Mouse (Mus musculus) neural tube, embryonic 13.5 days (tissue): ENCODE data around the gene Gabrr2. TPM values are rescaled to one million over a fixed set of nuclear protein-coding genes. Genes with fewer than 3 reads are reported as not detected.

Source experiments
- ATAC-seq: fragments of 200-750 bp; cut with Nextera tagmentation; 2 replicates; pipeline ENCODE4 v1.8.0; 2017; ENCODE audit warnings: low read depth, mild to moderate bottlenecking, moderate TSS enrichment, moderate library complexity
- H3K27ac ChIP-seq: fragments of 300-500 bp; sonication (generic); replicated peaks from 2 replicates; pipeline ENCODE4 v1.5.1; 2015; ENCODE audit warnings: moderate library complexity, mild to moderate bottlenecking, inconsistent platforms
- H3K27me3 ChIP-seq: fragments of 300-500 bp; sonication (generic); 2 replicates; pipeline ENCODE4 v1.6.1; 2015; ENCODE audit warnings: mild to moderate bottlenecking, inconsistent platforms
- H3K36me3 ChIP-seq: fragments of 300-500 bp; sonication (generic); 2 replicates; pipeline ENCODE4 v1.6.1; 2015; ENCODE audit warnings: mild to moderate bottlenecking, inconsistent platforms
- H3K4me1 ChIP-seq: fragments of 300-500 bp; sonication (generic); replicated peaks from 2 replicates; pipeline ENCODE4 v1.6.1; 2015; ENCODE audit warnings: inconsistent platforms
- H3K4me2 ChIP-seq: fragments of 300-500 bp; sonication (generic); 2 replicates; pipeline ENCODE4 v1.6.1; 2015; ENCODE audit warnings: inconsistent platforms, mild to moderate bottlenecking, moderate library complexity
- H3K4me3 ChIP-seq: fragments of 300-500 bp; sonication (generic); 2 replicates; pipeline ENCODE4 v1.5.1; 2015; ENCODE audit warnings: mild to moderate bottlenecking, inconsistent platforms
- H3K9ac ChIP-seq: fragments of 300-500 bp; sonication (generic); 2 replicates; pipeline ENCODE4 v1.6.1; 2015; ENCODE audit warnings: moderate library complexity, mild to moderate bottlenecking, inconsistent platforms
- H3K9me3 ChIP-seq: fragments of 300-500 bp; sonication (generic); 2 replicates; pipeline ENCODE4 v1.6.1; 2016; ENCODE audit warnings: inconsistent platforms
- WGBS: fragments of 180-500 bp; shearing (Covaris S2); methylation state at CpG from one replicate; pipeline ENCODE4 v1.1.7; 2015; 5-methylcytosine and 5-hydroxymethylcytosine counted together
- polyA plus RNA-seq: library from polyadenylated mRNA; unstranded; fragments of >200 nt; fragmentation: Nextera tagmentation; extraction: Ambion mirVana; gene quantifications from 2 replicates; pipeline ENCODE4 v1.2.1, GENCODE M21; 2015

The Gabrr2 gene
- 0.45 and 0.96 TPM in 2 replicates for polyA plus RNA-seq

- Histone ChIP-seq H3K9ac (no peak within 1 kb of the TSS), H3K36me3 (no peaks in the 10 kb centered on the region), H3K4me3 (no peak within 1 kb of the TSS), H3K4me2 (no peak within 1 kb of the TSS), H3K27me3 (no peaks in the 10 kb centered on the region), H3K4me1 (no peaks in the 10 kb centered on the region), H3K9me3 (no peaks in the 10 kb centered on the region), H3K27ac (no peak within 1 kb of the TSS)
- WGBS = 87% methylated on average over 4 of the region's 4 CpGs
- ATAC-seq = no peak
Measured at GRCm38 (mm10) chr4:33062981-33063380, at the start of gene Gabrr2. TSS of gene Gabrr2 (plus strand) at chr4:33062999.

- H3K27me3 ChIP-seq = no peaks in the 10 kb centered on the region
- no peak overlapping the region for H3K4me3 ChIP-seq
- H3K4me2 ChIP-seq = no peak overlapping the region
- peaks cover 36% of the 10 kb centered on the region for H3K36me3 ChIP-seq
- WGBS = 58% methylated on average over 9 of the region's 9 CpGs
- H3K9ac ChIP-seq = no peak overlapping the region
- no peaks in the 10 kb centered on the region for H3K9me3 ChIP-seq
- ATAC-seq = peak; percentile 88
- no peak overlapping the region for H3K27ac ChIP-seq
- H3K4me1 ChIP-seq = no peaks in the 10 kb centered on the region
Measured at GRCm38 (mm10) chr4:33018361-33018999, 44.3 kb upstream of the Gabrr2 start.

GRCm38 (mm10) chr4:33024420-33024819, 38.4 kb upstream of the Gabrr2 start:
- 88% methylated on average over 8 of the region's 8 CpGs for WGBS
- Histone ChIP-seq H3K4me3 (no peak overlapping the region), H3K4me1 (peaks cover 10% of the 10 kb centered on the region), H3K9me3 (no peaks in the 10 kb centered on the region), H3K27me3 (no peaks in the 10 kb centered on the region), H3K4me2 (no peak overlapping the region), H3K9ac (no peak overlapping the region), H3K27ac (no peak overlapping the region), H3K36me3 (peaks cover 41% of the 10 kb centered on the region)
- no peak for ATAC-seq

GRCm38 (mm10) chr4:33029104-33029503, 33.7 kb upstream of the Gabrr2 start:
- no peak overlapping the region for H3K4me3 ChIP-seq
- no peak overlapping the region for H3K27ac ChIP-seq
- peaks cover 38% of the 10 kb centered on the region for H3K4me1 ChIP-seq
- peaks cover 24% of the 10 kb centered on the region for H3K36me3 ChIP-seq
- no peak overlapping the region; the same call in 1 of the 2 replicates for H3K4me2 ChIP-seq
- no peaks in the 10 kb centered on the region for H3K9me3 ChIP-seq
- 93% methylated on average over 7 of the region's 7 CpGs for WGBS
- no peaks in the 10 kb centered on the region for H3K27me3 ChIP-seq
- ATAC-seq = no peak
- no peak overlapping the region for H3K9ac ChIP-seq

GRCm38 (mm10) chr4:33030264-33031194, 32.3 kb upstream of the Gabrr2 start:
- ATAC-seq = peak; percentile 88

GRCm38 (mm10) chr4:33031195-33031960, 31.4 kb upstream of the Gabrr2 start, which contains the start of gene Ube2j1:
TSS of gene Ube2j1 (plus strand) at chr4:33031416.
- H3K27me3 ChIP-seq = no peaks in the 10 kb centered on the region
- H3K4me2 ChIP-seq = peak within 1 kb of the TSS; percentile 62
- H3K36me3 ChIP-seq = peaks cover 33% of the 10 kb centered on the region
- ATAC-seq = peak; percentile 96
- H3K27ac ChIP-seq = peak within 1 kb of the TSS; percentile 97
- 0 out of 2 replicates have a peak, but pooled peaks cover 6% of the 10 kb centered on the region for H3K9me3 ChIP-seq
- peak within 1 kb of the TSS; percentile 84 for H3K4me3 ChIP-seq
- WGBS = 1% methylated on average over 103 of the region's 123 CpGs
- peak within 1 kb of the TSS; percentile 90 for H3K9ac ChIP-seq
- peaks cover 41% of the 10 kb centered on the region for H3K4me1 ChIP-seq

More at GRCm38 (mm10) chr4:33030264-33031194, 32.3 kb upstream of the Gabrr2 start:
- 0 out of 2 replicates have a peak, but pooled peaks cover 6% of the 10 kb centered on the region for H3K9me3 ChIP-seq
- peaks cover 41% of the 10 kb centered on the region for H3K4me1 ChIP-seq
- peak overlapping the region; percentile 97 for H3K27ac ChIP-seq
- peak overlapping the region; percentile 90 for H3K9ac ChIP-seq
- peak overlapping the region; percentile 62 for H3K4me2 ChIP-seq
- H3K4me3 ChIP-seq = peak overlapping the region; percentile 84
- 1% methylated on average over 50 of the region's 55 CpGs for WGBS
- peaks cover 28% of the 10 kb centered on the region for H3K36me3 ChIP-seq
- H3K27me3 ChIP-seq = no peaks in the 10 kb centered on the region

GRCm38 (mm10) chr4:33032045-33032444, 30.8 kb upstream of the Gabrr2 start:
- 0 out of 2 replicates have a peak, but pooled peaks cover 6% of the 10 kb centered on the region for H3K9me3 ChIP-seq
- H3K36me3 ChIP-seq = peaks cover 34% of the 10 kb centered on the region
- peak overlapping the region; percentile 84 for H3K4me3 ChIP-seq
- ATAC-seq = no peak
- H3K9ac ChIP-seq = peak overlapping the region; percentile 90
- 3% methylated on average over 4 of the region's 4 CpGs for WGBS
- H3K27ac ChIP-seq = peak overlapping the region; percentile 97
- peaks cover 41% of the 10 kb centered on the region for H3K4me1 ChIP-seq
- H3K27me3 ChIP-seq = no peaks in the 10 kb centered on the region
- H3K4me2 ChIP-seq = peak overlapping the region; percentile 62

GRCm38 (mm10) chr4:33033515-33033914, 29.3 kb upstream of the Gabrr2 start:
- Histone ChIP-seq H3K27me3 (no peaks in the 10 kb centered on the region), H3K36me3 (peaks cover 29% of the 10 kb centered on the region), H3K4me2 (no peak overlapping the region), H3K4me1 (peaks cover 40% of the 10 kb centered on the region), H3K27ac (no peak overlapping the region), H3K4me3 (no peak overlapping the region), H3K9me3 (0 out of 2 replicates have a peak, but pooled peaks cover 6% of the 10 kb centered on the region), H3K9ac (no peak overlapping the region)
- no peak for ATAC-seq
- 84% methylated on average over 6 of the region's 6 CpGs for WGBS

- H3K27me3 ChIP-seq = no peaks in the 10 kb centered on the region
- H3K4me2 ChIP-seq = no peak overlapping the region
- H3K4me3 ChIP-seq = no peak overlapping the region
- no peaks in the 10 kb centered on the region for H3K4me1 ChIP-seq
- H3K36me3 ChIP-seq = peaks cover 78% of the 10 kb centered on the region
- H3K9ac ChIP-seq = no peak overlapping the region
- no peak for ATAC-seq
- H3K27ac ChIP-seq = no peak overlapping the region
- H3K9me3 ChIP-seq = 0 out of 2 replicates have a peak, but pooled peaks cover 5% of the 10 kb centered on the region
- WGBS = 83% methylated on average over 4 of the region's 4 CpGs
Measured at GRCm38 (mm10) chr4:33039826-33040225, 23.0 kb upstream of the Gabrr2 start.

- Histone ChIP-seq H3K4me1 (no peaks in the 10 kb centered on the region), H3K27me3 (no peaks in the 10 kb centered on the region), H3K4me3 (no peak overlapping the region), H3K9me3 (no peaks in the 10 kb centered on the region), H3K4me2 (no peak overlapping the region), H3K9ac (no peak overlapping the region), H3K36me3 (peaks cover 74% of the 10 kb centered on the region), H3K27ac (no peak overlapping the region)
- WGBS = 97% methylated on average over 11 of the region's 11 CpGs
- ATAC-seq = no peak
Measured at GRCm38 (mm10) chr4:33049601-33050000, 13.2 kb upstream of the Gabrr2 start.

GRCm38 (mm10) chr4:33052055-33052454, 10.7 kb upstream of the Gabrr2 start:
- H3K4me1 ChIP-seq = no peaks in the 10 kb centered on the region
- no peak overlapping the region for H3K4me2 ChIP-seq
- no peak overlapping the region for H3K9ac ChIP-seq
- H3K9me3 ChIP-seq = no peaks in the 10 kb centered on the region
- H3K27me3 ChIP-seq = no peaks in the 10 kb centered on the region
- no peak for ATAC-seq
- peaks cover 54% of the 10 kb centered on the region for H3K36me3 ChIP-seq
- H3K4me3 ChIP-seq = no peak overlapping the region
- 95% methylated on average over 3 of the region's 3 CpGs for WGBS
- no peak overlapping the region for H3K27ac ChIP-seq
